Mouse (Mus musculus) small intestine, adult 2 months (tissue): Measurements from ENCODE around the gene Pias4.

ENCODE experiments used
- CTCF ChIP-seq: fragments of 200-500 bp; IDR thresholded peaks from 2 replicates; pipeline ENCODE4 v1.5.1; 2012; ENCODE audit warnings: low read depth, mild to moderate bottlenecking, control low read depth, inconsistent platforms, low read length, moderate library complexity, mixed read lengths; ENCODE audit not compliant: insufficient replicate concordance, insufficient read length; ENCODE audit errors: extremely low read depth
- POLR2A ChIP-seq: fragments of 200-500 bp; IDR thresholded peaks from 2 replicates; pipeline ENCODE4 v1.6.1; 2012; ENCODE audit warnings: low read depth, mild to moderate bottlenecking, control low read depth, inconsistent platforms, low read length, moderate library complexity

DNA sequence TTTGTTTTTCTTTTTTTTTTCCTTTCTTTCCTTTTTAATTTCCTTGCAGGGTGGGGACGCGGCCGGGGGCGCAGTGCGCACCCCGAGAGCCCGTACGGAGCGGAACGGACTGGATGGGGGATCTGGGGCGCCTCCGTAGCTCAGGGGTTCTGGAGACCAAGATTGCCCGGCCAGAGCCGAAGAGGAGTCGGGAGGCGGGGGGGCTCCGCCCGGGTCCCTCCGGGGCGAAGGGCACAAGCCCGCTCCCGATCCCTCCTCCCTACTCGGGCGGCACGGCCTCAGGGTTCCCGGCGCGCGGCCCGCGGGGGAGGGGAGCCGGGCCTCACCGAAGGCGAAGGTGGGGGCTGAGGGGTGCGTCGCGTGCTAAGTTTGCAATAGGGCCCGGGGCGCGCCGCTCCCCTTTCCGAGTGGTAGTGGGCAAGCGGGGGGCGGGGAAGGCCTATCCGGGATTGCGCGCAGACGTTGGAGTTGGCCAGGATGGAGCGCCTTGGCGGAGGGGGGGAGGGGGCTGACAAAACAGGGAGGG, 31.0 kb downstream of the Pias4 start:
- TF ChIP-seq POLR2A (no peak), CTCF (no peak)
